Mouse (Mus musculus) lung, adult 10 weeks (tissue): ENCODE results near the gene Mtch2. TPM values are rescaled to one million over a fixed set of nuclear protein-coding genes. Genes with fewer than 3 reads are reported as not detected.

ENCODE experiments used
- polyA plus RNA-seq: library from polyadenylated mRNA; stranded (reverse); fragments of 350-450 nt; fragmentation: Illumina TruSeq; extraction: RNeasy Lipid Tissue Mini Kit (QIAGEN cat#74804); gene quantifications from one replicate; pipeline ENCODE4 v1.2.3, GENCODE M21; 2014; ENCODE audit warnings: low read depth, low replicate concordance; ENCODE audit not compliant: insufficient read depth

Mtch2 gene
- polyA plus RNA-seq = 106 TPM

GRCm38 (mm10) chr2:90846955-90847680, at the start of gene Mtch2:
Gene Mtch2, plus strand, starts transcription at chr2:90847155.

DNA sequence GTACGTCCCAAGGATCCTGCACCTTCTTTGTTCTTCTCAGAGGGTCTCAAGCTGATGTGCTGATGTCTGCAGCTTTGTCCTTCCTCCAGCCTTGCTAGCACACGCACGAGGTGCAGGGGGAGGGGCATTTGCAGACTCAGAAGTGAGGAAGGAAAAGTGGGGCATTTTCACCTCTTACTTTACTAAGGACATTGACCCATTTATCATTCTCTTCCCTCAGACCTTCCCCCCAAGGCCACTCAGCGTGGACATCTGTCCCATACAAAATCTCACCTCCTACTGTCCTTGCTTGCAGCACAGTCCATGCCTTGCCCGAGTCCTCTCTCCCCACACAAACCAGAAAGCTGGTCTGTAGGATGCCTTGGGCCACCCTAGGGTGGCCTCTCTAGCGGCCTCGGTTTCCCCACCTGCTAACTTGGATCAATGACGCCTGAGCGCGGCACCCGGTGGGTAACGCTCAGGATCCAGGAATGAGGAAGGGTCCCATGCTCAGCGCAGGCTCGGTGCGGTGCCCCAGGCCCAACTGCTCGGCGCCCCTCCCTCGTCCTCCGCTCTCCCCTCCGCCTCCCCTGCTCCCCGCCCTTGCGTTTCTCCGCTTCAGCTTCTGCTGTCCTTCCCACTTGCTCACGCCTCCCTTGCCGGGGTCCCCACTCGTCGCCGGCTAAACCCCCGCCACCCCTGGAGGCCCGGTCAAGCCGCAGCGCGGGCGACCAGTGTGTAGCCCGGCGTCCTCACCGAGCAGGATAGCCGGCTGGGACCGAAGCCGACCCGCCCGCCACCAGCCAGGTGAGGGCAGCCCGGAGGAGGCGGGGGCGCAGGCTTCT, 38.5 kb downstream of the Mtch2 start, which contains the start of gene C1qtnf4:
Gene C1qtnf4, plus strand, starts transcription at position 643 of the 824 bp plus-strand sequence.

DNA sequence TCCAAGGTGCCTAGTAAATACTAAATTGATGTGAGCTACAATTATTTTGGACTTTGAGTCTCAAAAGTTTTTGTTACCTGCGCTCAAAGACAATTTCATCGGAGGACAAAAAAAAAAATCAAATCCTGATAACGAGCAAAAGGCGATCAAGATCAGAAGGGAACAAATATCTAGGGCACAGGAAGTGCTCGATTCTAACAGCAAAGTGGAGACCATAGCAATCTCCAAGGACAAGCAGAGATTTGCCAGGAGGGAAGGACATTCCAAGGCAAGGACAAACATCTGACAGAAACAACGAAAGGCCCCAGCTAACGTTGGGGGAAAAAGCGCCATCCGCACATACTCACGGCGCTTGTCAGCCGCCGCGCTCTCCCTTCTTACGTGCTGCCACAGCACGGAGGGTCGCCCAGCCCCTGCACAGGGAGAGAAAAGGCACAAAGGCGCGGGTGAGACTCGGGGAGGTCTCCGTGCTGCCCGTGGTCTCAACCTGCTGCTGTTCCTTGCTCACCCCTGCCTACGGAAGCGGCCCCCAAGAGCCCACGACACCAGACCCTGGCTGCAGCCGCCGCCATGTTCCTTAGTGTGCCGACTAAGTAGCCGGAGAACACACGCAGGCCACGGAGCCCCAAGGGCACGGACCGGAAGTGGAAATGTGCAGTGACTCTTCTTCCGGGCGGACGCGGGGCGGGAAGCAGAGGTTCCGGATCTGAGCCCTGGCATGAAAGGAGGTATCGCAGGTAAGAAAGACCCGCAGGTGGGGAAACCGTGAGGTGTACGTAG, 57.3 kb downstream of the Mtch2 start, which contains the start of the genes Kbtbd4 and Ndufs3:
Gene Kbtbd4, plus strand, starts transcription at position 665 of the 780 bp plus-strand sequence.
Gene Ndufs3, minus strand, starts transcription at position 752 of the 780 bp plus-strand sequence.

Other genes starting within 250 kb of the Mtch2 start
- gene Nup160, start 169.9 kb upstream of the Mtch2 start, polyA plus RNA-seq = 8.8 TPM
- 14.6 TPM for gene Fnbp4, start 101.8 kb upstream of the Mtch2 start, polyA plus RNA-seq
- gene Agbl2, start 64.4 kb upstream of the Mtch2 start, polyA plus RNA-seq = 2.5 TPM
- gene C1qtnf4, start 38.7 kb downstream of the Mtch2 start, polyA plus RNA-seq = 2.3 TPM
- gene Kbtbd4, start 57.6 kb downstream of the Mtch2 start, polyA plus RNA-seq = 9.1 TPM
- 125 TPM for gene Ndufs3, start 57.7 kb downstream of the Mtch2 start, polyA plus RNA-seq
- gene Celf1, start 93.2 kb downstream of the Mtch2 start, polyA plus RNA-seq = 21.3 TPM
- 1.7 TPM for gene Rapsn, start 188.5 kb downstream of the Mtch2 start, polyA plus RNA-seq
- gene Psmc3, start 206.9 kb downstream of the Mtch2 start, polyA plus RNA-seq = 141 TPM
- 22.6 TPM for gene Slc39a13, start 223.3 kb downstream of the Mtch2 start, polyA plus RNA-seq
- 29.8 TPM for gene Spi1, start 235.2 kb downstream of the Mtch2 start, polyA plus RNA-seq